Mouse (Mus musculus) hindbrain, embryonic 11.5 days (tissue): ENCODE results near the gene Pih1d1. TPM values are rescaled to one million over a fixed set of nuclear protein-coding genes. Genes with fewer than 3 reads are reported as not detected.

ENCODE experiments used
- ATAC-seq: fragments of 200-750 bp; cut with Nextera tagmentation; 2 replicates; pipeline ENCODE4 v1.8.0; 2017; ENCODE audit warnings: mild to moderate bottlenecking, moderate TSS enrichment, moderate library complexity; ENCODE audit not compliant: low FRiP score
- DNase-seq: peaks from one replicate; pipeline ENCODE4 v3.0.0-alpha.2; 2015; ENCODE audit warnings: low spot score
- H3K27ac ChIP-seq: fragments of 300-500 bp; sonication (generic); 2 replicates; pipeline ENCODE4 v1.5.1; 2014; ENCODE audit warnings: mild to moderate bottlenecking, low read depth, low read length
- H3K27me3 ChIP-seq: fragments of 300-500 bp; sonication (generic); 2 replicates; pipeline ENCODE4 v1.6.1; 2014; ENCODE audit warnings: mild to moderate bottlenecking, low read length, moderate library complexity, mixed read lengths; ENCODE audit not compliant: control insufficient read depth, insufficient read depth
- H3K36me3 ChIP-seq: fragments of 300-500 bp; sonication (generic); 2 replicates; pipeline ENCODE4 v1.6.1; 2014; ENCODE audit warnings: mild to moderate bottlenecking, low read length, moderate library complexity, mixed read lengths; ENCODE audit not compliant: control insufficient read depth, insufficient read depth
- H3K4me1 ChIP-seq: fragments of 300-500 bp; sonication (generic); replicated peaks from 2 replicates; pipeline ENCODE4 v1.6.1; 2014; ENCODE audit warnings: low read length, mixed read lengths; ENCODE audit not compliant: control insufficient read depth, insufficient read depth
- H3K4me2 ChIP-seq: fragments of 300-500 bp; sonication (generic); replicated peaks from 2 replicates; pipeline ENCODE4 v1.6.1; 2014; ENCODE audit warnings: mild to moderate bottlenecking, low read depth, low read length
- H3K4me3 ChIP-seq: fragments of 300-500 bp; sonication (generic); 2 replicates; pipeline ENCODE4 v1.5.1; 2014; ENCODE audit warnings: low read depth, low read length
- H3K9ac ChIP-seq: fragments of 300-500 bp; sonication (generic); 2 replicates; pipeline ENCODE4 v1.6.1; 2014; ENCODE audit warnings: low read depth, low read length
- H3K9me3 ChIP-seq: fragments of 300-500 bp; sonication (generic); 2 replicates; pipeline ENCODE4 v1.6.1; 2016; ENCODE audit warnings: low read length; ENCODE audit not compliant: control insufficient read depth
- WGBS: fragments of 180-500 bp; shearing (Covaris S2); extraction: QIAGEN DNeasy Blood & Tissue Kit; methylation state at CpG from one replicate; pipeline ENCODE4 v1.1.7; 2014; 5-methylcytosine and 5-hydroxymethylcytosine counted together
- polyA plus RNA-seq: library from polyadenylated mRNA; unstranded; fragments of >200 nt; fragmentation: Nextera tagmentation; extraction: Ambion mirVana; gene quantifications from 2 replicates; pipeline ENCODE4 v1.2.1, GENCODE M21; 2014

The Pih1d1 gene
- polyA plus RNA-seq, 1 experiment from 2014 or later: 105 TPM

DNA sequence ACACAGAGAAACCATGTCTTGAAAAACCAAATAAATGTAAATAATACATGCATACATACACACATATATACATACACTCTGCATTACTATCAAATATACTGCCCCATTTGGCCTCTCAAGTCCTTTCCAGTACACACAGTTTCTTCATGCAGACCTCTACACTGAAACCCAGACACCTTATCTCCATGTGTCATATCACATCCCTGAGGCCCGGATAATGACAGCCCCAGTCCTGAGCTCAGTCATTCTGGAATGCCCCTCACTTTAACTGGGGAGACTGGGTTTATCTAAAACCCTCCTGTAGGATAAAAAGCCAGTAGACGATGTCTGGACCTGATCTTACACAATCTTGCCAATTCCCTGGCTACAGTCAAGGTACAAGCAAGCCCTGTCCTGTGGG is 40.6 kb upstream of the Pih1d1 start:
- Histone ChIP-seq H3K27me3 (no peaks in the 10 kb centered on the region), H3K9ac (no peak overlapping the region), H3K4me1 (no peaks in the 10 kb centered on the region), H3K9me3 (no peaks in the 10 kb centered on the region), H3K4me3 (no peak overlapping the region), H3K4me2 (no peak overlapping the region), H3K36me3 (no peaks in the 10 kb centered on the region), H3K27ac (no peak overlapping the region)
- WGBS: 79% methylated on average over 2 of the region's 2 CpGs
- ATAC-seq (no peak), DNase-seq (no peak)

DNA sequence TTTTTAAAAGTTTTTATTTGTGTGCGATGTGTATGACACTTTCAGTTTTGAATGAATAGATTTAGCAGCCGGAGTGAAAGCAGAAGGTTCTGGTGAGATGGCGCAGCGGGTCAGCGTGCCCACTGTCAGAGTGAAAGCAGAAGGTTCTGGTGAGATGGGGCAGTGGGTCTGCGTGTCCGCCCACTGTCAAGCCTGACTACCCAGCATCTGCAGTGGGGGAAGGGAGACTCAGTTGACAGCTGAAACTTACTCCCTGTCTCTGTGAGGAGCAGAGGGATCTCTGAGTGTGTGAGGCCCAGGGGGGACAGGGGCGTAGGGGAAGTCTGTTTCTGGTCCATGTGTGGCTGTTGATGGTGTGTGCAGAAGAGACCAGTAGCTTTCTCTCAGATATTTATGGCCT is 36.5 kb upstream of the Pih1d1 start:
- ATAC-seq (no peak), DNase-seq (no peak)
- Histone ChIP-seq H3K4me3 (no peak overlapping the region), H3K4me2 (no peak overlapping the region), H3K9ac (0 out of 2 replicates have a peak overlapping the region, but pooled peaks have one; percentile 7), H3K9me3 (no peaks in the 10 kb centered on the region), H3K4me1 (no peaks in the 10 kb centered on the region; the same call in 1 of the 2 replicates), H3K36me3 (peaks cover 23% of the 10 kb centered on the region), H3K27ac (no peak overlapping the region), H3K27me3 (no peaks in the 10 kb centered on the region)
- WGBS: 81% methylated on average over 8 of the region's 8 CpGs

DNA sequence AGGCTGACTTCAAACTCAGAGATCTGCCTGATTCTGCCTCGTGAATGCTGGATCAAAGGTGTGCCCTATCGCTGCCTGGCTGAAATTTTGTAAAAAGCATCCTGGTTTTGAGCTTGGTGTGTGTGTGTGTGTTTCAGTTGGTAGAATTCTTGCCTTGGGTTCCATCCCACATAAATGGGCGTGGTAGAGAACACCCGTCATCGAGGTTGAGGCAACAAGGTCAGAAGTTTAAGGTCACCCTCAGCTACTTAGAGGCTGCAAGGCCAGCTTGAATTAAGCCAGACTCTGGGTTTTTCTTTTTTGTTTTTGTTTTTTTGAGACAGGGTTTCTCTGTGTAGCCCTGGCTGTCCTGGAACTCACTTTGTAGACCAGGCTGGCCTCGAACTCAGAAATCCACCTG is 35.8 kb upstream of the Pih1d1 start:
- no peak overlapping the region for H3K4me2 ChIP-seq
- WGBS: 86% methylated on average over 6 of the region's 6 CpGs
- no peak overlapping the region for H3K27ac ChIP-seq

DNA sequence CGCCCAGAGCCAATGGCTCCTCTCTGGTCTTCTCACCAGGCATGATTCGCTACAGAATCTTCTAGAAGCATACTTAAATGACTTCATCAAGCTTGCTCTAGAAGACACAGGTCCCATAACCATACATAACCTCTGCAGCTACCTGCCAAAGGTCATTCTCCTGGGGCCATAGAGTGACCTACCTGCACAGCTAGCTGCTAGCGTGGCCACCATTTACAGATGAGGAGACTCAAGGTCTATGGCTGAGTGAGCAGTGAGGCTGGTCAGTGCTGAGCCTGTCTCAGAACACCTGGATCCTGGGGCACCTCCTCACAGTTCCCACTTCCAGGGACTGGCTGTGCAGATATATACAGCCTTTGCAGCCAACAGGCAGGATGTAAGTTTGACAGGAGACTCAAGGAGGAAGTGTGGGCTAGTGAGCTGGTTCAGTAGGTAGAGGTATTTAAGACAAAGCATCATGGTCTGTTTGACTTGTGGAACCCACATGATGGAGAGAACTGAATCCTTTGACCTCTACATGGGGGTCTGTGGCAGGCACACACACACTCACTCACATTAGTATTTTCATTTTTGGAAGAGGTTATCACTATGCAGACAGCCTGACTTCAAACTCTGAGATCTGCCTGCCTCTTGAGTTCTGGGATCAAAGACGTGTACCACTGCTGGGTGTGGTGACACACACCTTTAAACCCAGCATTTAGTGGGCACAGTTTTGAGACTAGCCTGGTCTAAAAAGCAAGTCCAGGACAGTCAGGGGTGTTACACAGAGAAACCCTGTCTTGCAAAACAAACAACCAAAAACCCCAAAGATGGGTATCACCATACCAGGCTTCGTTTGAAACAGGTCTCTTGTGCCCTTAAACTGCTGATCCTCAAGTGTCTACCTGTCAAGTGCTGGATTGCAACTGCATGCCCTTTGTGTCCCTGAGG is 34.1 kb upstream of the Pih1d1 start:
- no peaks in the 10 kb centered on the region for H3K27me3 ChIP-seq
- H3K9me3 ChIP-seq: no peaks in the 10 kb centered on the region
- H3K36me3 ChIP-seq: peaks cover 27% of the 10 kb centered on the region
- no peak for ATAC-seq
- DNase-seq: no peak
- H3K4me3 ChIP-seq: no peak overlapping the region
- no peak overlapping the region for H3K4me2 ChIP-seq
- no peaks in the 10 kb centered on the region; the same call in none of the 2 replicates for H3K4me1 ChIP-seq
- WGBS: 86% methylated on average over 5 of the region's 5 CpGs
- no peak overlapping the region for H3K9ac ChIP-seq
- H3K27ac ChIP-seq: no peak overlapping the region

More for the DNA sequence above, 35.8 kb upstream of the Pih1d1 start:
- H3K4me1 ChIP-seq: no peaks in the 10 kb centered on the region; the same call in 1 of the 2 replicates
- H3K4me3 ChIP-seq: no peak overlapping the region
- no peak overlapping the region for H3K9ac ChIP-seq
- H3K36me3 ChIP-seq: peaks cover 27% of the 10 kb centered on the region
- ATAC-seq (no peak), DNase-seq (no peak)
- no peaks in the 10 kb centered on the region for H3K9me3 ChIP-seq
- no peaks in the 10 kb centered on the region for H3K27me3 ChIP-seq

DNA sequence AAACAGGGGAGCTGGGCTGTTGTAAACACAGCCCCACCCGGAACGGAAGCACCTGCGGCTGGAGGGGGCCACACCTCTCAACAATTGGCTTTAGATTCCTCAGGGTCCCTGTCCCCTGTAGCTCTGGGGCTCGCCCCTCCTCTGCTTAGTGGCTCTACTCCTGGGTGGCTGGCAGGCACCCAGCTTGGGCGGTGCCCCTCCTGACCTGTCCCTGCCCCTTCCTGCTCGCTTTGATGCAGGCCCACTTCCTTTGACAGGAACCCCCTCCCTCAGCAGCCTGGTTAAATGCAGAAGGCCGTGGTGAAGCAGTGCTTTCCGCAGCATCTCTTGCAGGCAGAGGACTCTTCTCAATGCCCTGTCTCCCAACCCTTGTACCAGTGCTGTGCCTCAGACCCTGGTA is 32.7 kb upstream of the Pih1d1 start:
- H3K9me3 ChIP-seq: no peaks in the 10 kb centered on the region
- 79% methylated on average over 7 of the region's 8 CpGs for WGBS
- H3K27me3 ChIP-seq: no peaks in the 10 kb centered on the region
- H3K9ac ChIP-seq: no peak overlapping the region
- no peak overlapping the region for H3K4me2 ChIP-seq
- peaks cover 37% of the 10 kb centered on the region for H3K36me3 ChIP-seq
- no peak for DNase-seq
- no peak overlapping the region for H3K27ac ChIP-seq
- H3K4me1 ChIP-seq: peaks cover 3% of the 10 kb centered on the region
- ATAC-seq: no peak
- no peak overlapping the region for H3K4me3 ChIP-seq

DNA sequence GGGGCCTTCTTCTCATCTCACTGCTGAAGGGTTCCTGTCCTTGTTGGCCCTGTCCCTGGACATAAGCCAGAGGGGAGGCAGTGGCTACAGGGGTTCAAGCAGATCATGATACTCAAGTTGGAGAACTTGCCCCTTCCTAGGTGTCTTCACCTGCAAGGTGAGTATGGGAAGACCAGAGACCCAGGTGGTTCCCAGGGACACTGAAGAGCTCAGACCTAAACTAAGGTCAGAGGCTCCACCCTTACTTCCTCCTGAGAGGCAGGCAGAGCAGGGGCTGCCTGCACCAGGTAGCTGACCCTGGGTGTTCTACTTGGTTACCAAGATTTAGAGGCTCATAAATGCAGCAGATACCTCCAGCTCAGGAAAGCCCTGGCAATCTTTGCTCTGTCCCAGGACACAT is 32.1 kb upstream of the Pih1d1 start:
- no peaks in the 10 kb centered on the region for H3K9me3 ChIP-seq
- H3K36me3 ChIP-seq: peaks cover 43% of the 10 kb centered on the region
- no peak overlapping the region for H3K27ac ChIP-seq
- no peak overlapping the region for H3K4me2 ChIP-seq
- no peak overlapping the region for H3K9ac ChIP-seq
- 0 out of 2 replicates have a peak overlapping the region, but pooled peaks have one; percentile 2 for H3K4me3 ChIP-seq
- ATAC-seq (no peak), DNase-seq (no peak)
- H3K27me3 ChIP-seq: no peaks in the 10 kb centered on the region
- H3K4me1 ChIP-seq: peaks cover 5% of the 10 kb centered on the region

DNA sequence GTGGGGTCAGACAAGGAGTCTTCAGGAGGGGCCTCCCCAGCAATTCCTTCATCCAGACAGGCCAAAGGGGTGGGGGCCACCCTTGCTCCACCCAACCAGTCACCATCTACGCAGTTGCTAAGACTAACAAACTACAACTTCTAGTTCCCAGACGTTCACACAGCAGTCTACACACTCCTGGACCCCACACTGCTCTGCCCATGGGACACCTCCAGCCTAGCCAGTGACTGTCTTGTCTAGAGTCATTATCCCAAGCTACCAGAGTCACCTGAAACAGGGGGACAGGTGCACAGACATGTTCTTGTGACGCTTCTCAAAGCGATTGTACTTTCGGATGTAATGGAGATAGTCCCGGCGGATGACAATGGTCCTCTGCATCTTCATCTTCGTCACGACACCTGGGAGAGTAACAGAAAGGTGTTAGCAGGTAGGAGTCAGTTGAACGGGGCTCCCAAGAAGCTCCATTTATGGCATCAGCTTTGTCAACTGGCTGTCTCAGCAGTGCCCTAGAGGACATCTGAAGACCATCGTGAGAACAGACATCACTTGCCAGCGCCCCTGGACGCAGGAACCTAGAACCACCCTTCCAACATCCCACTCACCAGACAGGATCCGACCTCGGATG is 31.4 kb upstream of the Pih1d1 start:
- Histone ChIP-seq H3K9me3 (no peaks in the 10 kb centered on the region), H3K4me2 (peak overlapping the region; percentile 83), H3K9ac (peak overlapping the region; percentile 83), H3K36me3 (peaks cover 47% of the 10 kb centered on the region), H3K4me1 (peaks cover 8% of the 10 kb centered on the region), H3K4me3 (peak overlapping the region; percentile 69), H3K27me3 (no peaks in the 10 kb centered on the region), H3K27ac (no peak overlapping the region)
- WGBS: 87% methylated on average over 15 of the region's 15 CpGs
- no peak for ATAC-seq
- no peak for DNase-seq

DNA sequence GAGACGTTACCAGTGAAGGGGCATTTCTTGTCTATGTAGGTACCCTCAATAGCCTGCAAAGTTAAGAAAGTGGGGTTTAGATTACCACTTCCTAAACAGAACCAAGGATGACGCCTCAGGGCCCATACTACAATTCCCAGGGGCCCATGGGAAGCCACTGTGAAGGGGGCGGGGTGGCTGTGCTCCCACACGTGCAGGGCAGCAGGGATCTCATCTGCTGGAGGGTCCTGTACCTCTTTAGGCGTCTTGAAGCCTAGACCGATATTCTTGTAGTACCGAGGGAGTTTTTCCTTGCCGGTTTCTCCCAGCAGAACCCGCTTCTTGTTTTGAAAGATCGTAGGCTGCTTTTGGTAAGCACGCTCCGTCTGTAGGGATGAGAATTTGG is 30.9 kb upstream of the Pih1d1 start:
- Histone ChIP-seq H3K27ac (no peak overlapping the region), H3K27me3 (no peaks in the 10 kb centered on the region), H3K4me3 (peak overlapping the region; percentile 69), H3K9me3 (no peaks in the 10 kb centered on the region), H3K4me2 (peak overlapping the region; percentile 83), H3K36me3 (peaks cover 47% of the 10 kb centered on the region), H3K4me1 (peaks cover 8% of the 10 kb centered on the region), H3K9ac (peak overlapping the region; percentile 83)
- no peak for ATAC-seq
- WGBS: 30% methylated on average over 12 of the region's 12 CpGs
- no peak for DNase-seq
